Mouse (Mus musculus) CH12.LX (cell line): ENCODE results near the gene Mrpl55.

Experiments used
- CTCF ChIP-seq, 2 experiments: IDR thresholded peaks in 1 of 2; conservative IDR thresholded peaks in 1 of 2; 2 replicates each; pipeline ENCODE4 v1.5.1; 2011 to 2012; ENCODE audit warnings: low read depth in 2 of 2, low read length in 2 of 2, improper control_type of control experiment in 1 of 2, inconsistent platforms in 1 of 2, mild to moderate bottlenecking in 1 of 2, moderate library complexity in 1 of 2
- POLR2A ChIP-seq: IDR thresholded peaks from 2 replicates; pipeline ENCODE4 v1.6.1; 2011; ENCODE audit warnings: low read depth, mild to moderate bottlenecking, improper control_type of control experiment, low read length

- no peak for TF ChIP-seq POLR2A
- no peak for TF ChIP-seq CTCF (conservative IDR thresholded peaks at IDR 0.05 in 1 of 2, IDR thresholded peaks at IDR 0.05 in 1 of 2; ENCODE audit: low read depth in 2 of 2, low read length in 2 of 2)
Measured at GRCm38 (mm10) chr11:59159558-59159957, 42.7 kb upstream of the Mrpl55 start.
